Mouse (Mus musculus) heart, postnatal 0 days (tissue): Measurements from ENCODE around the gene Arhgap23. TPM values are rescaled to one million over a fixed set of nuclear protein-coding genes. Genes with fewer than 3 reads are reported as not detected.

ENCODE experiments used
- ATAC-seq: fragments of 200-750 bp; cut with Nextera tagmentation; 2 replicates; pipeline ENCODE4 v1.8.0; 2017; ENCODE audit warnings: low read depth, moderate number of reproducible peaks, moderate library complexity; ENCODE audit not compliant: insufficient read depth
- DNase-seq: peaks from one replicate; pipeline ENCODE4 v3.0.0-alpha.2; 2016; ENCODE audit warnings: low spot score
- H3K27ac ChIP-seq: fragments of 300-500 bp; sonication (generic); 2 replicates; pipeline ENCODE4 v1.5.1; 2014; ENCODE audit warnings: low read depth, mild to moderate bottlenecking
- H3K27me3 ChIP-seq: fragments of 300-500 bp; sonication (generic); 2 replicates; pipeline ENCODE4 v1.6.1; 2014; ENCODE audit warnings: low read length, mixed read lengths; ENCODE audit not compliant: control insufficient read depth, insufficient read depth
- H3K36me3 ChIP-seq: fragments of 300-500 bp; sonication (generic); replicated peaks from 2 replicates; pipeline ENCODE4 v1.6.1; 2014; ENCODE audit warnings: low read length, mixed read lengths; ENCODE audit not compliant: control insufficient read depth, insufficient read depth
- H3K4me1 ChIP-seq: fragments of 300-500 bp; sonication (generic); 2 replicates; pipeline ENCODE4 v1.6.1; 2014; ENCODE audit warnings: antibody characterized with exemption; ENCODE audit not compliant: control insufficient read depth, insufficient read depth
- H3K4me2 ChIP-seq: fragments of 300-500 bp; sonication (generic); 2 replicates; pipeline ENCODE4 v1.6.1; 2014; ENCODE audit warnings: low read depth, mild to moderate bottlenecking, low read length, moderate library complexity
- H3K4me3 ChIP-seq: fragments of 300-500 bp; sonication (generic); 2 replicates; pipeline ENCODE4 v1.5.1; 2014; ENCODE audit warnings: low read depth, low read length
- H3K9ac ChIP-seq: fragments of 300-500 bp; sonication (generic); replicated peaks from 2 replicates; pipeline ENCODE4 v1.6.1; 2014; ENCODE audit warnings: low read depth, low read length, mixed read lengths
- H3K9me3 ChIP-seq: fragments of 300-500 bp; sonication (generic); replicated peaks from 2 replicates; pipeline ENCODE4 v1.6.1; 2016; ENCODE audit warnings: low read length; ENCODE audit not compliant: control insufficient read depth
- CTCF ChIP-seq: IDR thresholded peaks from 2 replicates; pipeline ENCODE4 v1.5.1; 2016; ENCODE audit warnings: antibody characterized with exemption, control low read depth, low read depth
- EP300 ChIP-seq: IDR thresholded peaks from 2 replicates; pipeline ENCODE4 v1.6.1; 2016; ENCODE audit warnings: antibody characterized with exemption, low read depth
- WGBS: fragments of 180-500 bp; shearing (Covaris S2); extraction: QIAGEN DNeasy Blood & Tissue Kit; methylation state at CpG from one replicate; pipeline ENCODE4 v1.1.7; 2014; 5-methylcytosine and 5-hydroxymethylcytosine counted together
- polyA plus RNA-seq: library from polyadenylated mRNA; unstranded; fragments of >200 nt; fragmentation: Nextera tagmentation; extraction: Ambion mirVana; gene quantifications from 2 replicates; pipeline ENCODE4 v1.2.1, GENCODE M21; 2015
- total RNA-seq: library from RNA; depleted of rRNA; stranded (reverse); fragments of >200 nt; gene quantifications from 2 replicates; pipeline ENCODE4 v1.2.3, GENCODE M21; 2014; ENCODE audit warnings: low replicate concordance

The Arhgap23 gene
- total and polyA plus RNA-seq, 2 experiments from 2014 or later, result 3.8 to 44.0 TPM

- peaks cover 98% of the 10 kb centered on the region for H3K36me3 ChIP-seq
- H3K27ac ChIP-seq, result no peak overlapping the region
- H3K9me3 ChIP-seq, result no peaks in the 10 kb centered on the region
- DNase-seq (no peak), ATAC-seq (no peak)
- H3K4me2 ChIP-seq, result no peak overlapping the region
- no peaks in the 10 kb centered on the region for H3K4me1 ChIP-seq
- no peaks in the 10 kb centered on the region for H3K27me3 ChIP-seq
- no peak for TF ChIP-seq CTCF
- no peak for TF ChIP-seq EP300
- H3K4me3 ChIP-seq, result no peak overlapping the region
- 74% methylated on average over 4 of the region's 4 CpGs for WGBS
- H3K9ac ChIP-seq, result no peak overlapping the region
Measured at GRCm38 (mm10) chr11:97457120-97457519, 41.8 kb downstream of the Arhgap23 start.

DNA sequence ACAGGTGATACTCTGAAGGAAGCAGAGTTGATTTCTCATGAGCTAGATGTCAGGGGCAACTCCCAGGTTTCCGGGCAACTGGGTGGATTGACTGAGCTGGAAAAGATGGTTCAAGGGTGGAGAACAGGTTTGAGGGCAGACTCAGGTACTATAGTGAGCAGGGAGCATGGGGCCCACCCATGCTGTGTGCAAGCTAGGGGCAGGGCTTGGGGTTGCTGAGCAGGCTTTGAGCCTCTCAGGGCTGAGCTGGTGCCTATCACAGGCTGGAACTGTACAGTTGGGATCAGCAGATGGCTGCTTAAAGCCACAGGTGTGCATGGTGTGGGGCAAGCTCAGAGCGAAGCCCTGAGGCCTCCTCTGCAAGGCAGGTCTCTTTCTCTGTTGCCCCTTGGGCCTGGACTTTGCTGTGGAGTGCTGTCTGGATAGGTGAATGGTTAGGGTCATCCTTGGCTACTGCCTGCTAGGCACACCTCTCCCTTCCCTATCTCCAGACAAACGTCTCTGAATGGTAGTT, 46.0 kb downstream of the Arhgap23 start:
- H3K27ac ChIP-seq, result no peak overlapping the region
- H3K9me3 ChIP-seq, result no peaks in the 10 kb centered on the region
- H3K4me3 ChIP-seq, result no peak overlapping the region
- 97% methylated on average over 3 of the region's 3 CpGs for WGBS
- TF ChIP-seq CTCF, result no peak
- no peak for TF ChIP-seq EP300
- no peak overlapping the region for H3K9ac ChIP-seq
- no peaks in the 10 kb centered on the region for H3K4me1 ChIP-seq
- no peak for DNase-seq
- H3K27me3 ChIP-seq, result no peaks in the 10 kb centered on the region
- ATAC-seq, result no peak
- no peak overlapping the region for H3K4me2 ChIP-seq
- peaks cover 97% of the 10 kb centered on the region for H3K36me3 ChIP-seq

GRCm38 (mm10) chr11:97462538-97462937, 47.2 kb downstream of the Arhgap23 start:
- Histone ChIP-seq H3K4me1 (no peaks in the 10 kb centered on the region), H3K4me2 (no peak overlapping the region), H3K9me3 (no peaks in the 10 kb centered on the region), H3K27me3 (no peaks in the 10 kb centered on the region), H3K9ac (no peak overlapping the region), H3K4me3 (no peak overlapping the region), H3K27ac (no peak overlapping the region), H3K36me3 (peaks cover 97% of the 10 kb centered on the region)
- 83% methylated on average over 6 of the region's 6 CpGs for WGBS
- ATAC-seq (no peak), DNase-seq (no peak)
- TF ChIP-seq CTCF, result no peak
- TF ChIP-seq EP300, result no peak

- DNase-seq (no peak), ATAC-seq (no peak)
- H3K27ac ChIP-seq, result no peak overlapping the region
- H3K9ac ChIP-seq, result no peak overlapping the region
- H3K9me3 ChIP-seq, result no peaks in the 10 kb centered on the region
- peaks cover 94% of the 10 kb centered on the region for H3K36me3 ChIP-seq
- no peaks in the 10 kb centered on the region for H3K4me1 ChIP-seq
- no peaks in the 10 kb centered on the region for H3K27me3 ChIP-seq
- H3K4me2 ChIP-seq, result no peak overlapping the region
- 75% methylated on average over 32 of the region's 33 CpGs for WGBS
- H3K4me3 ChIP-seq, result no peak overlapping the region
- TF ChIP-seq CTCF, result no peak
- TF ChIP-seq EP300, result no peak
Measured at GRCm38 (mm10) chr11:97463166-97463565, 47.8 kb downstream of the Arhgap23 start.

DNA sequence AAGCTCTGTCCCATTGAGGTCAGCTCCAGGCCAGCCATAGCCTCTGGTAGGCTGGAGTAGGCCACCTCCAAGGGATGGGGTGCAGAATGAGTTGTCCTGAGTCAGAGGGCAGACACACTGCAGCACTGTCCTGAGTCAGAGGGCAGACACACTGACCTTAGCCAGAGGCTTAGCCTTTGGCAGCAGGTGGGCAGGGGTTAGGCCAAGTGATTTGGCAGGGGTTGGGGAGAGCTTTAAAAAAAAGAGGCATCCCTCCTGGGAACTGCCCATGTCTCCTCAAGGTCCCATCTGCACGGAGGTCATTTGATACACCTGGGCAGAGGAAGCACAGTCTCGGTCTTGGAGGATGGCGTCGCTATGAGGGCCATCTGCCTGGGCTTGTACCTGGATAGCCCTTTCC, 48.7 kb downstream of the Arhgap23 start:
- 85% methylated on average over 4 of the region's 4 CpGs for WGBS
- ATAC-seq, result no peak

GRCm38 (mm10) chr11:97465957-97466356, 50.6 kb downstream of the Arhgap23 start:
- no peaks in the 10 kb centered on the region for H3K27me3 ChIP-seq
- DNase-seq (no peak), ATAC-seq (no peak)
- no peak overlapping the region for H3K4me3 ChIP-seq
- H3K4me1 ChIP-seq, result no peaks in the 10 kb centered on the region
- H3K9me3 ChIP-seq, result no peaks in the 10 kb centered on the region
- H3K9ac ChIP-seq, result no peak overlapping the region
- WGBS, result 82% methylated on average over 12 of the region's 12 CpGs
- no peak overlapping the region for H3K27ac ChIP-seq
- TF ChIP-seq EP300 (no peak), CTCF (no peak)
- H3K4me2 ChIP-seq, result no peak overlapping the region
- peaks cover 89% of the 10 kb centered on the region for H3K36me3 ChIP-seq

More for the DNA sequence above, 48.7 kb downstream of the Arhgap23 start:
- Histone ChIP-seq H3K27ac (no peak overlapping the region), H3K4me3 (no peak overlapping the region), H3K4me1 (no peaks in the 10 kb centered on the region), H3K27me3 (no peaks in the 10 kb centered on the region), H3K4me2 (no peak overlapping the region), H3K36me3 (peaks cover 89% of the 10 kb centered on the region), H3K9me3 (no peaks in the 10 kb centered on the region), H3K9ac (no peak overlapping the region)
- DNase-seq, result no peak
- TF ChIP-seq EP300, result no peak
- TF ChIP-seq CTCF, result no peak
